Mouse (Mus musculus) CH12.LX (cell line): ENCODE data around the gene Sypl. TPM values are rescaled to one million over a fixed set of nuclear protein-coding genes. Genes with fewer than 3 reads are reported as not detected.

Experiments used
- DNase-seq: peaks from one replicate; pipeline ENCODE4 v3.0.0-alpha.2; 2013; ENCODE audit errors: extremely low read depth
- H3K27ac ChIP-seq: 2 replicates; pipeline ENCODE4 v1.5.1; 2012; ENCODE audit warnings: low read depth, mild to moderate bottlenecking, control low read depth, moderate library complexity; ENCODE audit not compliant: insufficient read depth
- H3K27me3 ChIP-seq: replicated peaks from 2 replicates; pipeline ENCODE3; 2012; ENCODE audit warnings: inconsistent platforms
- H3K36me3 ChIP-seq, 2 experiments: replicated peaks in 1 of 2; 2 replicates each; pipeline versions ENCODE3 to v1.6.1; 2012; ENCODE audit warnings: inconsistent platforms in 1 of 2, low read length in 1 of 2, mild to moderate bottlenecking in 1 of 2, mixed read lengths in 1 of 2, moderate library complexity in 1 of 2; ENCODE audit not compliant: control insufficient read depth in 1 of 2, insufficient read depth in 1 of 2
- H3K4me1 ChIP-seq, 2 experiments: 2 replicates each; pipeline ENCODE4 v1.6.1; 2012; ENCODE audit warnings: inconsistent platforms in 1 of 2, moderate library complexity in 1 of 2; ENCODE audit not compliant: insufficient read depth in 2 of 2, control insufficient read depth in 1 of 2
- H3K4me2 ChIP-seq: 2 replicates; pipeline ENCODE4 v1.6.1; 2012; ENCODE audit warnings: low read depth, mild to moderate bottlenecking, control low read depth; ENCODE audit not compliant: poor library complexity, insufficient read depth, severe bottlenecking
- H3K4me3 ChIP-seq, 3 experiments: fragments of 150-350 bp in 1 of 3; sonication (generic) in 1 of 3; replicated peaks in 1 of 3; 2 replicates each; pipeline versions ENCODE3 to v1.5.1; 2011 to 2012; ENCODE audit warnings: low read depth in 2 of 3, low read length in 2 of 3, mild to moderate bottlenecking in 2 of 3, moderate library complexity in 2 of 3, control low read depth in 1 of 3, improper control_type of control experiment in 1 of 3, inconsistent platforms in 1 of 3, mixed read lengths in 1 of 3; ENCODE audit not compliant: poor library complexity in 1 of 3
- H3K79me2 ChIP-seq: replicated peaks from 2 replicates; pipeline ENCODE4 v1.6.1; 2012; ENCODE audit warnings: mild to moderate bottlenecking, moderate library complexity; ENCODE audit not compliant: control insufficient read depth, poor library complexity, insufficient read depth, severe bottlenecking; ENCODE audit errors: extremely low read depth
- H3K9ac ChIP-seq: 2 replicates; pipeline ENCODE4 v1.6.1; 2012; ENCODE audit warnings: low read depth, mild to moderate bottlenecking, control low read depth, moderate library complexity; ENCODE audit not compliant: insufficient read depth
- H3K9me3 ChIP-seq: replicated peaks from 2 replicates; pipeline ENCODE3; 2012; ENCODE audit warnings: low read length, inconsistent platforms, mixed read lengths
- CHD2 ChIP-seq: IDR thresholded peaks from 2 replicates; pipeline ENCODE4 v1.6.1; 2011; ENCODE audit warnings: low read length, improper control_type of control experiment
- CTCF ChIP-seq, 2 experiments: IDR thresholded peaks in 1 of 2; conservative IDR thresholded peaks in 1 of 2; 2 replicates each; pipeline ENCODE4 v1.5.1; 2011 to 2012; ENCODE audit warnings: low read depth in 2 of 2, low read length in 2 of 2, improper control_type of control experiment in 1 of 2, inconsistent platforms in 1 of 2, mild to moderate bottlenecking in 1 of 2, moderate library complexity in 1 of 2
- ELF1 ChIP-seq: IDR thresholded peaks from 2 replicates; pipeline ENCODE4 v1.6.1; 2014; ENCODE audit warnings: low read depth, mild to moderate bottlenecking, inconsistent platforms, low read length, improper control_type of control experiment
- JUND ChIP-seq: conservative IDR thresholded peaks from 2 replicates; pipeline ENCODE4 v1.6.1; 2011; ENCODE audit warnings: low read depth, low read length, improper control_type of control experiment
- MAX ChIP-seq: IDR thresholded peaks from 2 replicates; pipeline ENCODE4 v1.6.1; 2011; ENCODE audit warnings: low read length, improper control_type of control experiment
- MYC ChIP-seq: IDR thresholded peaks from 2 replicates; pipeline ENCODE4 v1.6.1; 2011; ENCODE audit warnings: low read depth, mild to moderate bottlenecking, improper control_type of control experiment, low read length
- NELFE ChIP-seq: IDR thresholded peaks from 2 replicates; pipeline ENCODE4 v1.6.1; 2011; ENCODE audit warnings: low read depth, low read length, improper control_type of control experiment
- POLR2A ChIP-seq: IDR thresholded peaks from 2 replicates; pipeline ENCODE4 v1.6.1; 2011; ENCODE audit warnings: low read depth, mild to moderate bottlenecking, improper control_type of control experiment, low read length
- POLR2AphosphoS2 ChIP-seq: IDR thresholded peaks from 2 replicates; pipeline ENCODE4 v1.6.1; 2011; ENCODE audit warnings: low read depth, low read length, improper control_type of control experiment
- SIN3A ChIP-seq: IDR thresholded peaks from 2 replicates; pipeline ENCODE4 v1.6.1; 2012; ENCODE audit warnings: low read length, improper control_type of control experiment, inconsistent platforms
- SMC3 ChIP-seq: IDR thresholded peaks from 2 replicates; pipeline ENCODE4 v1.6.1; 2011; ENCODE audit warnings: low read depth, low read length, improper control_type of control experiment
- TBP ChIP-seq: conservative IDR thresholded peaks from 2 replicates; pipeline ENCODE4 v1.6.1; 2011; ENCODE audit warnings: low read depth, low read length, improper control_type of control experiment
- UBTF ChIP-seq: IDR thresholded peaks from 2 replicates; pipeline ENCODE4 v1.6.1; 2012; ENCODE audit warnings: low read depth, mild to moderate bottlenecking, inconsistent platforms, low read length, improper control_type of control experiment, moderate library complexity
- ZKSCAN1 ChIP-seq: IDR thresholded peaks from 2 replicates; pipeline ENCODE4 v1.6.1; 2012; ENCODE audit warnings: low read depth, inconsistent platforms, low read length, improper control_type of control experiment, borderline replicate concordance
- ZMIZ1 ChIP-seq: IDR thresholded peaks from 2 replicates; pipeline ENCODE4 v1.6.1; 2012; ENCODE audit warnings: low read depth, mild to moderate bottlenecking, inconsistent platforms, low read length, improper control_type of control experiment
- ZNF384 ChIP-seq: IDR thresholded peaks from 2 replicates; pipeline ENCODE4 v1.6.1; 2012; ENCODE audit warnings: low read depth, low read length, improper control_type of control experiment, inconsistent platforms
- dilution Hi-C: fragments of 300-500 bp; cut with MboI; formaldehyde crosslinking; loops from 2 replicates; pipeline ENCODE4 v1.14.3; 2020; ENCODE audit warnings: low sequenced_read_pairs; ENCODE audit not compliant: extremely low pct_unique_long_range_greater_than_20kb, extremely low pct_ligation_motif_present
- in situ Hi-C: fragments of 300-500 bp; cut with MboI; formaldehyde crosslinking; loops from 3 replicates; pipeline ENCODE4 v1.14.3; 2019; ENCODE audit warnings: low sequenced_read_pairs, low pct_ligation_motif_present, low pct_unique_long_range_greater_than_20kb, mixed read lengths
- polyA plus RNA-seq: library from polyadenylated mRNA; unstranded; fragments of >175 nt; gene quantifications from 2 replicates; pipeline ENCODE4 v1.2.1, GENCODE M21; 2012; ENCODE audit warnings: low read depth; ENCODE audit not compliant: insufficient read length
- total RNA-seq, 2 experiments: library from RNA; depleted of rRNA; stranded (reverse); fragments of 300-350 nt in 1 of 2; fragments of >200 nt in 1 of 2; gene quantifications; 2 replicates each; pipeline ENCODE4 v1.2.3; 2012 to 2014

The Sypl gene
- total and polyA plus RNA-seq, 3 experiments, result 7.5 to 33.4 (median 25.8) TPM

GRCm38 (mm10) chr12:32926331-32927172 is 27.1 kb upstream of the Sypl start:
- no peaks in the 10 kb centered on the region for H3K9me3 ChIP-seq
- H3K27ac ChIP-seq, result no peak overlapping the region
- no peaks in the 10 kb centered on the region for H3K79me2 ChIP-seq
- no peak for TF ChIP-seq MAX
- TF ChIP-seq, all 38 proteins: peak for 0
- H3K27me3 ChIP-seq, result no peaks in the 10 kb centered on the region
- peaks cover 3 to 7% of the 10 kb centered on the region in 2 experiments; a peak in 3 of 4 replicates for H3K4me1 ChIP-seq
- H3K36me3 ChIP-seq, result no peaks in the 10 kb centered on the region
- no peak overlapping the region for H3K4me2 ChIP-seq
- no peak overlapping the region for H3K9ac ChIP-seq
- DNase-seq, result no peak
- H3K4me3 ChIP-seq, result no peak overlapping the region
- in situ Hi-C loops, result loop anchor here (10.0 kb wide), 1 partner anchor 178 kb away; no protein-coding TSS in a partner anchor
- dilution Hi-C loops, result no loop called here

- no peaks in the 10 kb centered on the region for H3K27me3 ChIP-seq
- TF ChIP-seq ELF1, result no peak
- TF ChIP-seq MAX, result no peak
- TF ChIP-seq CHD2, result no peak
- no peak for TF ChIP-seq SMC3
- TF ChIP-seq POLR2AphosphoS2, result no peak
- no peak for TF ChIP-seq POLR2A
- TF ChIP-seq ZKSCAN1, result no peak
- TF ChIP-seq NELFE, result no peak
- no peak for TF ChIP-seq ZNF384
- TF ChIP-seq JUND, result no peak
- TF ChIP-seq CTCF (conservative IDR thresholded peaks at IDR 0.05 in 1 of 2, IDR thresholded peaks at IDR 0.05 in 1 of 2; ENCODE audit: low read depth in 2 of 2, low read length in 2 of 2), result no peak
- no peak for TF ChIP-seq ZMIZ1
- TF ChIP-seq UBTF, result no peak
- TF ChIP-seq TBP, result no peak
- no peak for TF ChIP-seq SIN3A
- TF ChIP-seq MYC, result no peak
- H3K9ac ChIP-seq, result no peak overlapping the region
- no peaks in the 10 kb centered on the region for H3K36me3 ChIP-seq
- dilution Hi-C loops, result no loop called here
- H3K4me2 ChIP-seq, result no peak overlapping the region
- no peak for DNase-seq
- no peak overlapping the region for H3K27ac ChIP-seq
- no peaks in the 10 kb centered on the region for H3K79me2 ChIP-seq
- in situ Hi-C loops, result loop anchor here (10.0 kb wide), 1 partner anchor 177 kb away; no protein-coding TSS in a partner anchor
- no peaks in the 10 kb centered on the region for H3K9me3 ChIP-seq
- no peak overlapping the region for H3K4me3 ChIP-seq
- H3K4me1 ChIP-seq, result peaks cover 2 to 3% of the 10 kb centered on the region in 2 experiments; a peak in 1 of 4 replicates
Measured at GRCm38 (mm10) chr12:32927231-32927835, 26.4 kb upstream of the Sypl start.
